Mouse (Mus musculus): Measurements from ENCODE around the gene Plxnd1. TPM values are rescaled to one million over a fixed set of nuclear protein-coding genes. Genes with fewer than 3 reads are reported as not detected.

Gene Plxnd1
- polyA plus RNA-seq, 1 experiment from 2014 or later: 9.7 TPM

DNA sequence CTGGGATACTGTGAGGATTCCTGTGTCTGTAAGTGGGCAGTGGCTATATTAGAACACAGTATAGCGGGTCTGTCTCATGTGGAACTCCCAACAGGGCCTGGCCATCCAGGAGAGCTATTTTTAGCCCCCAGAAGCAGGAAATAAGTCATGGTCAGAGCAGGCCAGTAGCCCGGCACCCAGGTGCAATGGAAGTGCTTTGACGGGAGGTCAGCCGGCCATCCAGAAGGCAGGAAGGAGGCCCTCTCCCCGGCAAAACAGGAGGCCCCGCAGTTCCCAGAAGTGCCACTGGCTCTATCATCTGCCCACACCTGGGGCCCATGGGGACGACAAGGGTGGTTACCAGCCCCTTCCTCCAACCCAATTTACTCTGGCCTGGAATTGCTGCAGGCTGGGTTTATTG lies 9.3 kb upstream of the Plxnd1 start:
- Histone ChIP-seq H3K4me3 (ENCODE audit: low read depth, low read length) (no peak overlapping the region), H3K9ac (ENCODE audit: low read depth, low read length) (no peak overlapping the region)
- 15% methylated on average over 7 of the region's 7 CpGs for WGBS (ENCODE audit: insufficient replicate concordance)

DNA sequence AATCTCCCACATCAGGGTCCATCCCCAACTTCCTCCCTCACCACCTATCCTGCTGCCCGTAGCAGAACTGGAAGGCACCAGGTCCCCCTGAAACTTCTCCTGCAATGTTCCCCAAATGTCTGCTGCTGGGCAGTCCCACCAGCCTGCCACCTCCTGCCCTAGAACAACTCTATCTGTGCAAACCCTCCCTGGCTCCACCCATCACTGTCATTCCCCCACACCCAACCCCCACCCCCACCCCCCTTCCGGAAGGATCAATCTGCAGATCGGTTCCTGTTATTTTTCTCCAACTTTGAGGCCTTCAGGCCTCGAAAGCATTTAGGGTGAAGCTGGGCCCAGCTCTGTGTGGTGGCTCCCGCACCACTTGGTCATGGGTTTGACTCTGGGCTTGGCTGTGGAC lies 8.7 kb upstream of the Plxnd1 start:
- ATAC-seq (ENCODE audit: low read depth): no peak
- Histone ChIP-seq H3K27ac (ENCODE audit: low read length) (peak overlapping the region; percentile 38), H3K4me1 (ENCODE audit: control insufficient read depth, low read depth, low read length) (peaks cover 8% of the 10 kb centered on the region; the same call in 1 of the 2 replicates), H3K36me3 (ENCODE audit: control insufficient read depth, insufficient read depth) (no peaks in the 10 kb centered on the region), H3K27me3 (ENCODE audit: control insufficient read depth, insufficient read depth, low read depth, low read length) (no peaks in the 10 kb centered on the region), H3K4me2 (ENCODE audit: low read depth, low read length) (no peak overlapping the region), H3K4me3 (ENCODE audit: low read depth, low read length) (no peak overlapping the region), H3K9me3 (replicated peaks; ENCODE audit: control insufficient read depth, low read length) (no peaks in the 10 kb centered on the region), H3K9ac (ENCODE audit: low read depth, low read length) (no peak overlapping the region)
- 15% methylated on average over 5 of the region's 5 CpGs for WGBS (ENCODE audit: insufficient replicate concordance)

More for the DNA sequence above, 9.3 kb upstream of the Plxnd1 start:
- Histone ChIP-seq H3K36me3 (ENCODE audit: control insufficient read depth, insufficient read depth) (no peaks in the 10 kb centered on the region), H3K4me1 (ENCODE audit: control insufficient read depth, low read depth, low read length) (peaks cover 8% of the 10 kb centered on the region; the same call in 1 of the 2 replicates), H3K4me2 (ENCODE audit: low read depth, low read length) (no peak overlapping the region), H3K9me3 (replicated peaks; ENCODE audit: control insufficient read depth, low read length) (no peaks in the 10 kb centered on the region), H3K27ac (ENCODE audit: low read length) (peak overlapping the region; percentile 38), H3K27me3 (ENCODE audit: control insufficient read depth, insufficient read depth, low read depth, low read length) (no peaks in the 10 kb centered on the region)
- ATAC-seq (ENCODE audit: low read depth): no peak

DNA sequence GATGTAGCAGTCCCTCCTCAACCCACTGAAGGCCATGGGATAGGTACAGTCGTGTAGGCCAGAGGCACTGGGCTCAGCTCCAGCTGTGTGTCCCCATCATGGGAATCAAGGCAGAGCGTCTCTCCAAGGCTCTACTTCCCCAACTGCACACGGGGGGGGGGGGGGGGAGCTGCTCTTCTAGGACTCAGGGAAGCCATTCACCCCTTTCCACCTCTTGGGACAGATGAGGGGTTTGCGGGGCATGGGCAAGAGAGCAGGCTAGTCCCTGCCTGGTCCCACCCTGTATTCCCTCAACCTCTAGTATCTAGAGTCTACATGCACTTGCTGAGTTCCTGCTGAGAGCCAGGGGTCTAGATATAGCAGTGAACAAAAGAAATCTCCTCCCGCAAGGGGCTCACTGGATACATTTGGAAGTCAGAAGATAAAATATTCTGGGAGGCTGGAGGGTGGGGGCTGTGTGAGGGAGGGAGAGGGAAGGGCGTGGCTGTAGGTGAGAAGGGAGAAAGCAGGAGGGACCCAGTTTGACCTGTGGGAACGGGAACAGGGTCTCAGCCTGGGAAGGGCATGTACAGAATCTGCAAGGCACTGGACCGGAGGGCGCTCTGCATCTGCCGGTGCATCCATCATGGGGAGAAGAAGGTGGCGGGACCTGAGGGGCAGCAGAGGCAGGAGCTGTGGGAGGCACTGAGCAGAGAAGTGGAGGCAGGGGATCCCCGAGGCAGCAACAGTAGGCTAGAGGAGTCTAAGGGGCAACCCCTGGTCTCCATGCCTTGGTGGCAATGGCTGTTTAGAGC lies 7.7 kb upstream of the Plxnd1 start:
- H3K9me3 ChIP-seq (replicated peaks; ENCODE audit: control insufficient read depth, low read length): no peaks in the 10 kb centered on the region
- no peak overlapping the region for H3K9ac ChIP-seq (ENCODE audit: low read depth, low read length)
- H3K36me3 ChIP-seq (ENCODE audit: control insufficient read depth, insufficient read depth): no peaks in the 10 kb centered on the region
- no peak for ATAC-seq (ENCODE audit: low read depth)
- WGBS (ENCODE audit: insufficient replicate concordance): 58% methylated on average over 11 of the region's 12 CpGs
- H3K4me1 ChIP-seq (ENCODE audit: control insufficient read depth, low read depth, low read length): peaks cover 8% of the 10 kb centered on the region; the same call in 1 of the 2 replicates
- no peak overlapping the region for H3K4me2 ChIP-seq (ENCODE audit: low read depth, low read length)
- no peak overlapping the region for H3K27ac ChIP-seq (ENCODE audit: low read length)
- no peaks in the 10 kb centered on the region for H3K27me3 ChIP-seq (ENCODE audit: control insufficient read depth, insufficient read depth, low read depth, low read length)
- no peak overlapping the region for H3K4me3 ChIP-seq (ENCODE audit: low read depth, low read length)

DNA sequence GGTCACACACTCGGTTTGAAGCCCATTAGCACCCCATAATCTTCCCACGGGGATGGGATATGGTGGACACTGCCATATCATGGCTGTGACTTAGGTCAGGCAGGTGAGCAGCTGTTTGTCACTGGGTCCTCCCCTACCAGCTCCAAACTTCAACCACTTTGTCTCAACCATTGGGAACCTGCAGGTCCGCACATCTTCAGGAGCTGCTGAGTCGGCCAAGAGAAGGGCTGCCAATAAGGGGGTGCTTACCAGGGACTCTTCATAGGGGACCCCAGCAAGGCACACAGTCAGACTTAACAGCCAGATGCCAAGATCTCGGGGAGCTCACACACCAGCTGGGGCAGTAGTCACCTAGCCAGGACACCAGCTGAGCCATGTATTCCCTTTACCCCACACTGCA lies 6.0 kb upstream of the Plxnd1 start:
- Histone ChIP-seq H3K27me3 (ENCODE audit: control insufficient read depth, insufficient read depth, low read depth, low read length) (no peaks in the 10 kb centered on the region; the same call in 1 of the 2 replicates), H3K9me3 (replicated peaks; ENCODE audit: control insufficient read depth, low read length) (no peaks in the 10 kb centered on the region), H3K4me3 (ENCODE audit: low read depth, low read length) (no peak overlapping the region), H3K4me2 (ENCODE audit: low read depth, low read length) (no peak overlapping the region), H3K9ac (ENCODE audit: low read depth, low read length) (no peak overlapping the region), H3K4me1 (ENCODE audit: control insufficient read depth, low read depth, low read length) (peaks cover 8% of the 10 kb centered on the region; the same call in 1 of the 2 replicates), H3K36me3 (ENCODE audit: control insufficient read depth, insufficient read depth) (no peaks in the 10 kb centered on the region), H3K27ac (ENCODE audit: low read length) (no peak overlapping the region)
- 66% methylated on average over 5 of the region's 5 CpGs for WGBS (ENCODE audit: insufficient replicate concordance)
- no peak for ATAC-seq (ENCODE audit: low read depth)

DNA sequence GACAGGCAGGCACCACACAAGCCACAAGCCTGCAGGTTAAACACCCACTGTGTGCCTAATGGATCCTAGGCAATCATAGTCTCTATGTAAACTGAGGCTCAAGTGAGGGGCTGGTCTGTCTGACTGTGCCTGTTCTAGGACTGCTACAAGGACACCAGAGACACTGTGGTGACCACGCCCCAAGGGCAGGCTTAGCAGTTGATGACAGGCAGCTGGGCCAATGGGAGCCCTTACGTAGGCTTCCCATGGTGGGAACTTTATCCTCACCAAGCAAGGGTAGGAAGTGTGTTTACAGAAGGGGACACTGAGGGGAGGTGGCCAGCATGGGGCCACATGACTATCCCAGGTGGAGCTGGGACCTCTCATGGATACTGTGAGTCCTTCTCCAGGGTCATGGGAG lies 4.4 kb upstream of the Plxnd1 start:
- no peak overlapping the region for H3K4me2 ChIP-seq (ENCODE audit: low read depth, low read length)
- WGBS (ENCODE audit: insufficient replicate concordance): 60% methylated on average over 2 of the region's 2 CpGs
- H3K27me3 ChIP-seq (ENCODE audit: control insufficient read depth, insufficient read depth, low read depth, low read length): peaks cover 14% of the 10 kb centered on the region
- H3K9ac ChIP-seq (ENCODE audit: low read depth, low read length): no peak overlapping the region
- H3K36me3 ChIP-seq (ENCODE audit: control insufficient read depth, insufficient read depth): no peaks in the 10 kb centered on the region
- peaks cover 15% of the 10 kb centered on the region; the same call in 1 of the 2 replicates for H3K4me1 ChIP-seq (ENCODE audit: control insufficient read depth, low read depth, low read length)
- no peaks in the 10 kb centered on the region for H3K9me3 ChIP-seq (replicated peaks; ENCODE audit: control insufficient read depth, low read length)
- H3K4me3 ChIP-seq (ENCODE audit: low read depth, low read length): no peak overlapping the region
- ATAC-seq (ENCODE audit: low read depth): no peak
- no peak overlapping the region for H3K27ac ChIP-seq (ENCODE audit: low read length)

DNA sequence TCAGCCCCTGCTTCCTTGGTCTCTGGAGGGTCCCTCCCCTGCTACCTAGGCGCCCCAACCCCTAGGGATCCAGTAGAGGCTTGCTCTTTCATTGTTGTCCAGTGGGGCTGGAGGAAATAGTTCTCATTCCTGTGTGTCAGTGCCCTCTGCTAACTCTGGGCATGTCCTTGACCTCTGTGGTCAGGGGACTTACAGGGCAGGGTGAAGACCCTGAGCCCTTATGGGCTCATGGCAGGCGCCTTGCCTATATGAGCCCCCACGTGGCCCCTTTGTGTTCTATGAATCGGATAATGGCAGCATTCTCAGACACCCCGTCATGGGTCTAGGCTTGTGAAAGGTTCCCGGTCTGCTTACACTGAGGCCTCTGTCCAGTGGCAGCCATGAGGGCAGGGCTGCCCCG lies 4.0 kb upstream of the Plxnd1 start:
- H3K4me1 ChIP-seq (ENCODE audit: control insufficient read depth, low read depth, low read length): peaks cover 13% of the 10 kb centered on the region
- no peaks in the 10 kb centered on the region for H3K36me3 ChIP-seq (ENCODE audit: control insufficient read depth, insufficient read depth)
- H3K4me3 ChIP-seq (ENCODE audit: low read depth, low read length): no peak overlapping the region
- no peak overlapping the region for H3K4me2 ChIP-seq (ENCODE audit: low read depth, low read length)
- ATAC-seq (ENCODE audit: low read depth): no peak
- peaks cover 18% of the 10 kb centered on the region for H3K27me3 ChIP-seq (ENCODE audit: control insufficient read depth, insufficient read depth, low read depth, low read length)
- 68% methylated on average over 7 of the region's 7 CpGs for WGBS (ENCODE audit: insufficient replicate concordance)
- no peak overlapping the region for H3K27ac ChIP-seq (ENCODE audit: low read length)
- H3K9ac ChIP-seq (ENCODE audit: low read depth, low read length): no peak overlapping the region
- H3K9me3 ChIP-seq (replicated peaks; ENCODE audit: control insufficient read depth, low read length): no peaks in the 10 kb centered on the region

DNA sequence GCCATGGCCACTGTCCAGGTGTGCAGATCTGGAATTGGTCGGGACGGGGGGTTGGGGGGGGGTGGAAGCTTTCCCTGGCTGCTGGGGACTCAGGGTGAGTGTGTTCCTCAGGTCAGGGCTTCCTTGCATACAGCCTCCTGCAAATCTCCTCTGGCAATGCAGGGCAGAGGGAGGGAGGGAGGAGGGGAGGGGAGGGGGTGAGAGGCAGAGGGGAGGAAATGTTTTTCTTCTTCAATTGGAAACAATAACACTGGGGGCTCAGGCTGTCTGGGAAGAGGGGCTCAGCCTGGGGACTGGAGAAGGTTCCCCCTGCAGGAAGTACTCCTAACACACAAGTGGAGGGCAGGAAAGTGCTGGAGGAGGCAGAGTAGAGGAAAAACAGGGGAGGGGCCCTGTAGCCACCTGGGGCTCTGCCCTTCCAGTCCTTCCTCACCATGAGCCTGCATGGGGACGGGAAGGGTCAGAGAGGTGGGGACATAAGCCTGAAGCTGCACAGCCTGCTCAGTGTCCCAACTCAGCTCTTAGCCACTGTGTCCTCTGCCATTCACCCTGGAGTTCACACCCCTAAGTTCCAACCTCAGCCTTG lies 3.0 kb upstream of the Plxnd1 start:
- Histone ChIP-seq H3K36me3 (ENCODE audit: control insufficient read depth, insufficient read depth) (no peaks in the 10 kb centered on the region), H3K4me3 (ENCODE audit: low read depth, low read length) (no peak overlapping the region), H3K4me2 (ENCODE audit: low read depth, low read length) (no peak overlapping the region), H3K4me1 (ENCODE audit: control insufficient read depth, low read depth, low read length) (peaks cover 14% of the 10 kb centered on the region), H3K27ac (ENCODE audit: low read length) (no peak overlapping the region), H3K27me3 (ENCODE audit: control insufficient read depth, insufficient read depth, low read depth, low read length) (peaks cover 28% of the 10 kb centered on the region), H3K9me3 (replicated peaks; ENCODE audit: control insufficient read depth, low read length) (no peaks in the 10 kb centered on the region), H3K9ac (ENCODE audit: low read depth, low read length) (no peak overlapping the region)
- 20% methylated on average over 3 of the region's 3 CpGs for WGBS (ENCODE audit: insufficient replicate concordance)
- ATAC-seq (ENCODE audit: low read depth): no peak

DNA sequence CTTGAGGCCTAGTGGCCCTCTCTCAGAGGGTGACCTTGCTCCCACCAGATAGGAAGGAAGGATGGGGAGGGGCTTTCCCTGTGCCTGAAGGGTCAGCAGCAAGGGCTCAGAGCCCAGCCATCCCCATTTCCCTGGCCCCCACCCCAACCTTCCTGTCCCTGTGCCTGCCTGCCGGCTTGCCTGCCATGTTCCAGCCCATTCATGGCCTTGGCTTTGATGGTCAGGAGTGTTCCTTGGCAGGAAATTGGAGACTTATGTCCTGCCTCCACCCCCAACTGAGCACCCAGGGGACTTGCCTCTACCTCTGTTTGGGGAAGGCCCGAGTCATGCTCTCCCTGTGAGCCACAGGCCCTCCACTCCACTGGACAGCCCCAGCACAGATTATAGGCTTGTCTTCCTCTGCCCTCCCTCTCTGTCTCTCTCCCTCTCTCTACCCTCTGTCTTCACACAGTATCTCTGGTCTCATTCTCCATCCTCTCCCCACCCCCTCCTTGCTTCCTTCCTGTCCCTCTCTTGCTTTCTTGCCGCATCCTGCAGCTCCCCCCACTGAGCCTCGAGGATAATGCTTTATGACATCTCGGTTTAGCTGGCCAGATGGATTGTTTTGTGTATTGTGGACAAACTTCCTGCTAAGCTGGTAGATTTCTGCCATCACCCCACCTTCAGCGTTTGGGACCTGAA lies 1.5 kb upstream of the Plxnd1 start:
- H3K27ac ChIP-seq (ENCODE audit: low read length): 0 out of 2 replicates have a peak overlapping the region, but pooled peaks have one; percentile 39
- no peak overlapping the region for H3K4me2 ChIP-seq (ENCODE audit: low read depth, low read length)
- 20% methylated on average over 6 of the region's 6 CpGs for WGBS (ENCODE audit: insufficient replicate concordance)
- H3K27me3 ChIP-seq (ENCODE audit: control insufficient read depth, insufficient read depth, low read depth, low read length): peaks cover 43% of the 10 kb centered on the region
- ATAC-seq (ENCODE audit: low read depth): no peak
- no peak overlapping the region for H3K9ac ChIP-seq (ENCODE audit: low read depth, low read length)
- peaks cover 14% of the 10 kb centered on the region for H3K4me1 ChIP-seq (ENCODE audit: control insufficient read depth, low read depth, low read length)
- H3K9me3 ChIP-seq (replicated peaks; ENCODE audit: control insufficient read depth, low read length): no peaks in the 10 kb centered on the region
- H3K36me3 ChIP-seq (ENCODE audit: control insufficient read depth, insufficient read depth): no peaks in the 10 kb centered on the region
- no peak overlapping the region for H3K4me3 ChIP-seq (ENCODE audit: low read depth, low read length)

All from liver, embryonic 16.5 days (tissue).